Mouse (Mus musculus): ENCODE data around the gene Epha4. TPM values are rescaled to one million over a fixed set of nuclear protein-coding genes. Genes with fewer than 3 reads are reported as not detected.
A peak's percentile ranks its signal among the peaks of the same experiment; 100 is the strongest.

Epha4 gene
- polyA plus RNA-seq, 1 experiment from 2014 or later, result 30.4 TPM

- H3K4me2 ChIP-seq (ENCODE audit: low read length), result no peak overlapping the region
- peak; percentile 64 for ATAC-seq
- H3K9ac ChIP-seq (ENCODE audit: low read depth, low read length), result no peak overlapping the region
- no peak overlapping the region for H3K4me3 ChIP-seq (ENCODE audit: low read depth, low read length)
- no peaks in the 10 kb centered on the region for H3K9me3 ChIP-seq (replicated peaks; ENCODE audit: control insufficient read depth, low read length, poor library complexity, severe bottlenecking)
- H3K27me3 ChIP-seq (ENCODE audit: control insufficient read depth, insufficient read depth, low read depth, low read length), result no peaks in the 10 kb centered on the region
- 38% methylated on average over 6 of the region's 6 CpGs for WGBS
- H3K36me3 ChIP-seq (ENCODE audit: control insufficient read depth, insufficient read depth, low read length), result no peaks in the 10 kb centered on the region
- no peak overlapping the region for H3K27ac ChIP-seq (ENCODE audit: low read length)
- H3K4me1 ChIP-seq (ENCODE audit: control insufficient read depth, insufficient read depth, low read length), result peaks cover 4% of the 10 kb centered on the region; the same call in 1 of the 2 replicates
Measured at GRCm38 (mm10) chr1:77532576-77533183, 17.8 kb upstream of the Epha4 start.

DNA sequence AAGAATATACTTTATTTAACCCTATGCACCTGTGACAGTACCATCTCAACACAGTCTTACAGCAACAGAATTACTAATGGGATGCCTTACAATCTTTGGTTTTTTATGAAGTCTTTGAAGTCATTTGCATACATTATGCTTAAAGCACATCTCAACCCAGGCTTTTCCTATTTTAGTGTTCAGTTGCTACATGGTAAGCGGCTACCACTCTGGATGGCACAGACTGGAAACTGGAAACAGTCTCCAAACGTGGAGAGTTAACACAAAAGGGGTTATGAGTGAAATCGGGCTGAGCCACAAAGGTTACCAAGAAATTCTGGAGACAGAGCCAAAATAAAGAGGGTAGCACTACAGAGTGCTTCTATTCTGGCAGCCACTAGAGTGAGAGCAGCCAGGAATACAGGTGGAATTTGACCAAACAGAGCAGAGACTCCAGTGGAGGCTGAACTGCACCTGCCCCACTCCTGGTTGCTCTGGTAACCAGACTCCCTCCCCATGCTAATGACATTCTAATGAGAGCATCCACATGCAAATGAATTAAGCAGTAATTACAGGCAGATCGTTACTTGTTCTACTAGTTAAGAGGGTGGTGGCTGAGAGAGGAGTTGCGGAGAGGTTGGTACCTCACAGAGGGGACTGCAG lies 17.2 kb upstream of the Epha4 start:
- Histone ChIP-seq H3K27ac (ENCODE audit: low read length) (no peak overlapping the region), H3K4me1 (ENCODE audit: control insufficient read depth, insufficient read depth, low read length) (peaks cover 4% of the 10 kb centered on the region; the same call in 1 of the 2 replicates), H3K4me3 (ENCODE audit: low read depth, low read length) (no peak overlapping the region), H3K9ac (ENCODE audit: low read depth, low read length) (no peak overlapping the region), H3K9me3 (replicated peaks; ENCODE audit: control insufficient read depth, low read length, poor library complexity, severe bottlenecking) (no peaks in the 10 kb centered on the region), H3K27me3 (ENCODE audit: control insufficient read depth, insufficient read depth, low read depth, low read length) (no peaks in the 10 kb centered on the region), H3K4me2 (ENCODE audit: low read length) (no peak overlapping the region), H3K36me3 (ENCODE audit: control insufficient read depth, insufficient read depth, low read length) (no peaks in the 10 kb centered on the region)
- ATAC-seq, result peak; percentile 86
- 42% methylated on average over 5 of the region's 5 CpGs for WGBS

DNA sequence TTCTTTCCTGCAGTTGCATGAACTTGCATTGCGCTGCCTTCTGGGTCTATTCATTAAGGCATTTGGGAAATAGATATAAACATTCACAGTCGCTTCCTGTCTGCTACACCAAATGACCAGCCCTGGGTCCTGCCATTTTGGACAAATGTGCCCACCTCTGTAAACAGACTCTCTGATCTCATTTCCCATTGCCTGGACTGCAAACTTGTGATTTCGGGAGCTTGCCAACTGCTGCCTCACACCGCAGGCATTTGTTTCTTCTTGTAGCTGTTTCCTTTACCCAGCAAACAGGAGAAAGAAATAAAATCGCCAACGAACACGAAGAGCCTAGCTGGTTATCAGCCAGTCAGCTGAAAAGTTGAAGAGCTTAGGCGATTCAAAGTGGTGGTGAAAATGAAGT lies 10.2 kb upstream of the Epha4 start:
- H3K9ac ChIP-seq (ENCODE audit: low read depth, low read length), result no peak overlapping the region
- H3K9me3 ChIP-seq (replicated peaks; ENCODE audit: control insufficient read depth, low read length, poor library complexity, severe bottlenecking), result no peaks in the 10 kb centered on the region
- no peak overlapping the region for H3K4me3 ChIP-seq (ENCODE audit: low read depth, low read length)
- no peaks in the 10 kb centered on the region for H3K27me3 ChIP-seq (ENCODE audit: control insufficient read depth, insufficient read depth, low read depth, low read length)
- 91% methylated on average over 8 of the region's 8 CpGs for WGBS
- H3K4me1 ChIP-seq (ENCODE audit: control insufficient read depth, insufficient read depth, low read length), result peaks cover 15% of the 10 kb centered on the region
- H3K27ac ChIP-seq (ENCODE audit: low read length), result no peak overlapping the region
- H3K36me3 ChIP-seq (ENCODE audit: control insufficient read depth, insufficient read depth, low read length), result no peaks in the 10 kb centered on the region
- no peak for ATAC-seq
- H3K4me2 ChIP-seq (ENCODE audit: low read length), result no peak overlapping the region

GRCm38 (mm10) chr1:77523354-77523753 lies 8.5 kb upstream of the Epha4 start:
- no peaks in the 10 kb centered on the region for H3K27me3 ChIP-seq (ENCODE audit: control insufficient read depth, insufficient read depth, low read depth, low read length)
- H3K4me1 ChIP-seq (ENCODE audit: control insufficient read depth, insufficient read depth, low read length), result peaks cover 15% of the 10 kb centered on the region
- no peaks in the 10 kb centered on the region for H3K36me3 ChIP-seq (ENCODE audit: control insufficient read depth, insufficient read depth, low read length)
- 61% methylated on average over 2 of the region's 2 CpGs for WGBS
- H3K9me3 ChIP-seq (replicated peaks; ENCODE audit: control insufficient read depth, low read length, poor library complexity, severe bottlenecking), result no peaks in the 10 kb centered on the region
- ATAC-seq, result no peak
- no peak overlapping the region for H3K4me3 ChIP-seq (ENCODE audit: low read depth, low read length)
- H3K27ac ChIP-seq (ENCODE audit: low read length), result no peak overlapping the region
- no peak overlapping the region for H3K9ac ChIP-seq (ENCODE audit: low read depth, low read length)
- H3K4me2 ChIP-seq (ENCODE audit: low read length), result no peak overlapping the region

- H3K27me3 ChIP-seq (ENCODE audit: control insufficient read depth, insufficient read depth, low read depth, low read length), result no peaks in the 10 kb centered on the region
- H3K4me3 ChIP-seq (ENCODE audit: low read depth, low read length), result no peak overlapping the region
- H3K4me1 ChIP-seq (ENCODE audit: control insufficient read depth, insufficient read depth, low read length), result peaks cover 19% of the 10 kb centered on the region
- no peaks in the 10 kb centered on the region for H3K36me3 ChIP-seq (ENCODE audit: control insufficient read depth, insufficient read depth, low read length)
- WGBS, result 9% methylated on average over 15 of the region's 17 CpGs
- peak; percentile 21; the same call in 1 of the 2 replicates for ATAC-seq
- H3K9ac ChIP-seq (ENCODE audit: low read depth, low read length), result no peak overlapping the region
- no peaks in the 10 kb centered on the region for H3K9me3 ChIP-seq (replicated peaks; ENCODE audit: control insufficient read depth, low read length, poor library complexity, severe bottlenecking)
- H3K27ac ChIP-seq (ENCODE audit: low read length), result 0 out of 2 replicates have a peak overlapping the region, but pooled peaks have one; percentile 17
- H3K4me2 ChIP-seq (ENCODE audit: low read length), result peak overlapping the region; percentile 39
Measured at GRCm38 (mm10) chr1:77521640-77522539, 7.0 kb upstream of the Epha4 start.

DNA sequence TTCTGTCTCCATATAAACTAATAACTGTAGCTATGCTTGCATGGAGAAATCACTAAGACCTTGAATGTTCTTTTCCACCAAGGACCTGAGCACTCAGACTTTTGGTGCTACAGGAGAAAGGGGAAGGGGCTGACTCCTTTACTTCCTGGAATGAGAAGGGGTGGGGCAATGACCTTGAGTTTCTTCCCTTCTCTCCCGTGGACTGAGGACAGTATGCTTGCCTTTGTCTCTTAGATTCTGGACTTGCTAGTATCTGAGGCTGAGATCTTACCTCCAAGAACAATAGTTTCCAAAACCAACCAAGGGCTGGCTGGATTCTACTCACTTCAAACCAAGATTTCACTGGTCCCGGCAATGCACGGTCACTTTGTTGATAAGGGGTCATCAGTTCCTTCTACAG lies 3.8 kb upstream of the Epha4 start:
- H3K9me3 ChIP-seq (replicated peaks; ENCODE audit: control insufficient read depth, low read length, poor library complexity, severe bottlenecking), result no peaks in the 10 kb centered on the region
- ATAC-seq, result no peak
- H3K4me3 ChIP-seq (ENCODE audit: low read depth, low read length), result no peak overlapping the region
- no peak overlapping the region for H3K27ac ChIP-seq (ENCODE audit: low read length)
- H3K36me3 ChIP-seq (ENCODE audit: control insufficient read depth, insufficient read depth, low read length), result no peaks in the 10 kb centered on the region
- 93% methylated on average over 3 of the region's 3 CpGs for WGBS
- H3K4me2 ChIP-seq (ENCODE audit: low read length), result no peak overlapping the region
- peaks cover 24% of the 10 kb centered on the region for H3K4me1 ChIP-seq (ENCODE audit: control insufficient read depth, insufficient read depth, low read length)
- no peaks in the 10 kb centered on the region for H3K27me3 ChIP-seq (ENCODE audit: control insufficient read depth, insufficient read depth, low read depth, low read length)
- no peak overlapping the region for H3K9ac ChIP-seq (ENCODE audit: low read depth, low read length)

GRCm38 (mm10) chr1:77516203-77516991 lies 1.5 kb upstream of the Epha4 start:
- H3K4me3 ChIP-seq (ENCODE audit: low read depth, low read length), result peak overlapping the region; percentile 57
- no peaks in the 10 kb centered on the region for H3K27me3 ChIP-seq (ENCODE audit: control insufficient read depth, insufficient read depth, low read depth, low read length)
- H3K4me1 ChIP-seq (ENCODE audit: control insufficient read depth, insufficient read depth, low read length), result peaks cover 21% of the 10 kb centered on the region
- peak overlapping the region; percentile 82 for H3K4me2 ChIP-seq (ENCODE audit: low read length)
- WGBS, result under 1% methylated on average over 36 of the region's 36 CpGs
- peak overlapping the region; percentile 70 for H3K9ac ChIP-seq (ENCODE audit: low read depth, low read length)
- ATAC-seq, result peak; percentile 36
- H3K27ac ChIP-seq (ENCODE audit: low read length), result peak overlapping the region; percentile 76
- no peaks in the 10 kb centered on the region for H3K9me3 ChIP-seq (replicated peaks; ENCODE audit: control insufficient read depth, low read length, poor library complexity, severe bottlenecking)
- H3K36me3 ChIP-seq (ENCODE audit: control insufficient read depth, insufficient read depth, low read length), result no peaks in the 10 kb centered on the region

DNA sequence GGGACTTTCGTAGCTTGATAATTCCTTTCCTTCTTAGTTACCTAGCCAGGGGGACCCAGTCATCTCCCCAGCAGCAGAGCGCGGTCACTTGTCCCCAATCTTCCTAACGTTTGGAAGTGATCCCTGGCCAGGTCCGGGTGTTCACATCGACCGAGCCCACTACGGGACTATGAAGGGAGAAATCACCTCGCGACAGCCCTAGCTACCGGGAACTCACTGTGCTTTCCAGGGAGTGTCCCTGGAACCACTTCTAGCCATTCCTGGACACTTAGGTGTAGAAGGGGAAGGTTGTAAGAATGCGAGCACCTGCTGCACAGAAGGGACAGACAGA lies 728 bp upstream of the Epha4 start:
- H3K9me3 ChIP-seq (replicated peaks; ENCODE audit: control insufficient read depth, low read length, poor library complexity, severe bottlenecking), result no peaks in the 10 kb centered on the region
- peaks cover 24% of the 10 kb centered on the region for H3K4me1 ChIP-seq (ENCODE audit: control insufficient read depth, insufficient read depth, low read length)
- H3K4me2 ChIP-seq (ENCODE audit: low read length), result peak overlapping the region; percentile 82
- no peak for ATAC-seq
- H3K4me3 ChIP-seq (ENCODE audit: low read depth, low read length), result peak overlapping the region; percentile 57
- H3K27ac ChIP-seq (ENCODE audit: low read length), result peak overlapping the region; percentile 76
- H3K27me3 ChIP-seq (ENCODE audit: control insufficient read depth, insufficient read depth, low read depth, low read length), result no peaks in the 10 kb centered on the region
- H3K9ac ChIP-seq (ENCODE audit: low read depth, low read length), result peak overlapping the region; percentile 66
- 0% methylated on average over 12 of the region's 12 CpGs for WGBS
- no peaks in the 10 kb centered on the region for H3K36me3 ChIP-seq (ENCODE audit: control insufficient read depth, insufficient read depth, low read length)
